ENCODE assay signal across 7 mouse cellular contexts in genomic region chr2:145901861-145902260, GRCm38 (mm10). TPM values are rescaled to one million over a fixed set of nuclear protein-coding genes. Genes with fewer than 3 reads are reported as not detected.
DNase-seq lines count a peak whose midpoint lies in the region; ATAC-seq and TF ChIP-seq lines count a peak whose summit lies in the region.

Gene Naa20, plus strand, starts transcription at chr2:145902099.

- ATAC-seq in limb, embryonic 13.5 days (ENCODE audit: low FRiP score, low read depth) = no peak

- TF ChIP-seq CTCF in thymus, adult 2 months (IDR thresholded peaks at IDR 0.05; ENCODE audit: borderline replicate concordance, control insufficient read depth, extremely low read depth, insufficient read depth, low read length, poor library complexity) = no peak
- no peak for TF ChIP-seq CTCF in small intestine, adult 2 months (IDR thresholded peaks at IDR 0.05; ENCODE audit: extremely low read depth, insufficient read length, insufficient replicate concordance, low read depth, low read length)

- no peaks in the 10 kb centered on the region for H3K9me3 ChIP-seq in forebrain, embryonic 10.5 days
- H3K9me3 ChIP-seq in limb, embryonic 13.5 days = no peaks in the 10 kb centered on the region

- H3K36me3 ChIP-seq in thymus, adult 2 months (ENCODE audit: control insufficient read depth, insufficient read depth, low read length) = 0 out of 2 replicates have a peak, but pooled peaks cover 1% of the 10 kb centered on the region
- peaks cover 11% of the 10 kb centered on the region for H3K36me3 ChIP-seq in forebrain, embryonic 10.5 days (replicated peaks)
- H3K36me3 ChIP-seq in limb, embryonic 13.5 days = peaks cover 5% of the 10 kb centered on the region
- H3K36me3 ChIP-seq in small intestine, adult 2 months (ENCODE audit: control insufficient read depth, insufficient read depth, low read length) = no peaks in the 10 kb centered on the region

- no peak within 1 kb of the TSS for H3K9ac ChIP-seq in limb, embryonic 13.5 days

- WGBS in thymus, adult 2 months = 92% methylated on average over 6 of the region's 6 CpGs
- 87% methylated on average over 6 of the region's 6 CpGs for WGBS in forebrain, embryonic 10.5 days
- 83% methylated on average over 6 of the region's 6 CpGs for WGBS in limb, embryonic 13.5 days
- WGBS in small intestine, adult 2 months = 90% methylated on average over 6 of the region's 6 CpGs

- H3K4me1 ChIP-seq in thymus, adult 2 months (replicated peaks; ENCODE audit: control insufficient read depth, insufficient read depth, low read length) = peaks cover 4% of the 10 kb centered on the region
- peaks cover 25% of the 10 kb centered on the region for H3K4me1 ChIP-seq in forebrain, embryonic 10.5 days
- H3K4me1 ChIP-seq in limb, embryonic 13.5 days = peaks cover 19% of the 10 kb centered on the region
- peaks cover 2% of the 10 kb centered on the region; the same call in 1 of the 2 replicates for H3K4me1 ChIP-seq in small intestine, adult 2 months (ENCODE audit: control insufficient read depth, insufficient read depth, insufficient read length, low read length)

- H3K27ac ChIP-seq in thymus, adult 2 months (ENCODE audit: control insufficient read depth, insufficient read depth, low read length) = no peak within 1 kb of the TSS
- H3K27ac ChIP-seq in forebrain, embryonic 10.5 days = peak within 1 kb of the TSS; percentile 93
- no peak within 1 kb of the TSS for H3K27ac ChIP-seq in limb, embryonic 13.5 days
- H3K27ac ChIP-seq in small intestine, adult 2 months (ENCODE audit: insufficient read depth, low read depth, low read length) = no peak within 1 kb of the TSS

- DNase-seq in thymus, adult 2 months = no peak
- no peak for DNase-seq in thymus, postnatal 4 days
- DNase-seq in forebrain, embryonic 10.5 days (ENCODE audit: extremely low spot score, low spot score) = no peak
- no peak for DNase-seq in heart, postnatal 25 days (ENCODE audit: low spot score)
- no peak for DNase-seq in T-cell, adult 2 months (ENCODE audit: low spot score)

- intact Hi-C loops in heart, postnatal 25 days (cut with DNase I) = no loop called here

- H3K4me2 ChIP-seq in limb, embryonic 13.5 days (replicated peaks) = peak within 1 kb of the TSS; percentile 78

- H3K27me3 ChIP-seq in thymus, adult 2 months (ENCODE audit: control insufficient read depth, insufficient read depth, low read length) = no peaks in the 10 kb centered on the region
- no peaks in the 10 kb centered on the region for H3K27me3 ChIP-seq in forebrain, embryonic 10.5 days (ENCODE audit: poor library complexity, severe bottlenecking)
- H3K27me3 ChIP-seq in limb, embryonic 13.5 days = no peaks in the 10 kb centered on the region
- H3K27me3 ChIP-seq in small intestine, adult 2 months (ENCODE audit: control insufficient read depth, insufficient read depth, low read length) = no peaks in the 10 kb centered on the region

- H3K4me3 ChIP-seq in thymus, adult 2 months (ENCODE audit: control insufficient read depth, insufficient read depth, low read length) = no peak within 1 kb of the TSS
- H3K4me3 ChIP-seq in forebrain, embryonic 10.5 days = peak within 1 kb of the TSS; percentile 79
- H3K4me3 ChIP-seq in limb, embryonic 13.5 days = peak within 1 kb of the TSS; percentile 99
- H3K4me3 ChIP-seq in small intestine, adult 2 months (ENCODE audit: low read depth, low read length) = peak within 1 kb of the TSS; percentile 85; the same call in 1 of the 2 replicates

- TF ChIP-seq POLR2A in thymus, adult 2 months (IDR thresholded peaks at IDR 0.05; ENCODE audit: control insufficient read depth, extremely low read depth, insufficient read depth, low read length, poor library complexity) = no peak
- no peak for TF ChIP-seq POLR2A in small intestine, adult 2 months (IDR thresholded peaks at IDR 0.05; ENCODE audit: low read depth, low read length)

RNA-seq across cellular contexts. Expression of gene Naa20, which starts in this region (rescaled TPM):
- polyA plus RNA-seq in thymus, adult 2 months (2012; rRNA removed) = 28.5 and 30.1 TPM in 2 replicates
- 155 and 167 TPM in 2 replicates for polyA plus RNA-seq in forebrain, embryonic 10.5 days (2016; fragmentation: Nextera tagmentation; extraction: Ambion mirVana)
- total RNA-seq in heart, postnatal 25 days (2021) = 100 to 1,000 TPM; 102 to 108 TPM
- 163 and 165 TPM in 2 replicates for polyA plus RNA-seq in limb, embryonic 13.5 days (2015; fragmentation: Nextera tagmentation; extraction: Ambion mirVana)
- polyA plus RNA-seq in small intestine, adult 2 months (2012; rRNA removed) = 7.4 and 13.2 TPM in 2 replicates
